8 mouse cellular contexts compared by ENCODE assay signal in genomic region chr5:111958226-111958625, GRCm38 (mm10).
DNase-seq lines count a peak whose midpoint lies in the region; ATAC-seq lines count a peak whose summit lies in the region.
"Had no signal": no experiment of that assay in that cellular context is flagged by ENCODE, and none has a peak within 500 bp of the region (broad histone marks: within the 10 kb centered on the region; RNA-seq: fewer than 3 reads in every experiment).

No protein-coding gene starts in this region.

- DNase-seq in adrenal gland, postnatal 25 days = peak; percentile 42
- peak; percentile 19 for DNase-seq in cerebellum, adult 9-10 months
- peak; percentile 70 for DNase-seq in kidney, postnatal 10 days
- no peak for DNase-seq in spleen, postnatal 4 days (ENCODE audit: low spot score in 2 of 2)
- no peak for DNase-seq in spleen, postnatal 10 days (ENCODE audit: low spot score in 2 of 2)

- no peaks in the 10 kb centered on the region for H3K36me3 ChIP-seq in forebrain, embryonic 16.5 days (ENCODE audit: control insufficient read depth, insufficient read depth)
- H3K36me3 ChIP-seq in midbrain, embryonic 16.5 days (ENCODE audit: control insufficient read depth, insufficient read depth, low read length) = no peaks in the 10 kb centered on the region
- H3K36me3 ChIP-seq: liver, embryonic 15.5 days had no signal

- peak overlapping the region; percentile 56 for H3K27ac ChIP-seq in forebrain, embryonic 16.5 days (ENCODE audit: low read length)
- H3K27ac ChIP-seq in midbrain, embryonic 16.5 days (ENCODE audit: low read length) = no peak overlapping the region
- H3K27ac ChIP-seq: liver, embryonic 15.5 days had no signal

- H3K4me3 ChIP-seq in forebrain, embryonic 16.5 days (replicated peaks; ENCODE audit: low read length) = no peak overlapping the region
- no peak overlapping the region for H3K4me3 ChIP-seq in midbrain, embryonic 16.5 days (ENCODE audit: low read depth, low read length)
- H3K4me3 ChIP-seq: liver, embryonic 15.5 days had no signal

- H3K9me3 ChIP-seq in forebrain, embryonic 16.5 days (ENCODE audit: control insufficient read depth, low read length) = no peaks in the 10 kb centered on the region
- no peaks in the 10 kb centered on the region for H3K9me3 ChIP-seq in midbrain, embryonic 16.5 days (replicated peaks; ENCODE audit: control insufficient read depth, low read length, poor library complexity, severe bottlenecking)
- H3K9me3 ChIP-seq: liver, embryonic 15.5 days had no signal

- peaks cover 15% of the 10 kb centered on the region for H3K4me1 ChIP-seq in forebrain, embryonic 16.5 days (replicated peaks; ENCODE audit: control insufficient read depth, insufficient read depth, low read length)
- H3K4me1 ChIP-seq in midbrain, embryonic 16.5 days (ENCODE audit: control insufficient read depth, insufficient read depth, low read length) = peaks cover 4% of the 10 kb centered on the region
- H3K4me1 ChIP-seq: liver, embryonic 15.5 days had no signal

- WGBS in forebrain, embryonic 16.5 days = 28% methylated on average over 17 of the region's 17 CpGs
- WGBS in midbrain, embryonic 16.5 days = 19% methylated on average over 17 of the region's 17 CpGs

- peak overlapping the region; percentile 35 for H3K4me2 ChIP-seq in forebrain, embryonic 16.5 days (ENCODE audit: low read length)
- peak overlapping the region; percentile 44 for H3K4me2 ChIP-seq in midbrain, embryonic 16.5 days (ENCODE audit: low read length)
- H3K4me2 ChIP-seq: liver, embryonic 15.5 days had no signal

- H3K27me3 ChIP-seq in forebrain, embryonic 16.5 days (replicated peaks; ENCODE audit: control insufficient read depth, insufficient read depth, low read length) = no peaks in the 10 kb centered on the region
- H3K27me3 ChIP-seq in midbrain, embryonic 16.5 days (ENCODE audit: control insufficient read depth, insufficient read depth, low read depth, low read length) = no peaks in the 10 kb centered on the region; the same call in 1 of the 2 replicates
- H3K27me3 ChIP-seq: liver, embryonic 15.5 days had no signal

- H3K9ac ChIP-seq in forebrain, embryonic 16.5 days (replicated peaks; ENCODE audit: low read depth, low read length) = 0 out of 2 replicates have a peak overlapping the region, but pooled peaks have one; percentile 29
- 0 out of 2 replicates have a peak overlapping the region, but pooled peaks have one; percentile 50 for H3K9ac ChIP-seq in midbrain, embryonic 16.5 days (ENCODE audit: low read depth, low read length)
- H3K9ac ChIP-seq: liver, embryonic 15.5 days had no signal

- peak; percentile 47; the same call in 1 of the 2 replicates for ATAC-seq in forebrain, embryonic 16.5 days
- ATAC-seq in midbrain, embryonic 16.5 days = peak; percentile 72; the same call in 1 of the 2 replicates

Comparison
In these comparisons a context has a peak if more than half of its experiments do, and no peak if none do; other contexts are left out.
1. DNase-seq: peak in adrenal gland, postnatal 25 days (single experiment), cerebellum, adult 9-10 months (single experiment) and kidney, postnatal 10 days (single experiment); none in spleen, postnatal 4 days (0 of 2) and spleen, postnatal 10 days (0 of 2).